Mouse (Mus musculus) liver, embryonic 15.5 days (tissue): ENCODE results near the gene Agbl1. TPM values are rescaled to one million over a fixed set of nuclear protein-coding genes. Genes with fewer than 3 reads are reported as not detected.

Experiments used
- ATAC-seq: fragments of 200-750 bp; cut with Nextera tagmentation; 2 replicates; pipeline ENCODE4 v1.8.0; 2017; ENCODE audit warnings: moderate number of reproducible peaks, mild to moderate bottlenecking, moderate library complexity; ENCODE audit not compliant: insufficient read depth
- H3K27ac ChIP-seq: fragments of 300-500 bp; sonication (generic); replicated peaks from 2 replicates; pipeline ENCODE4 v1.5.1; 2015; ENCODE audit warnings: mild to moderate bottlenecking, inconsistent platforms
- H3K27me3 ChIP-seq: fragments of 300-500 bp; sonication (generic); 2 replicates; pipeline ENCODE4 v1.6.1; 2015; ENCODE audit warnings: mild to moderate bottlenecking, inconsistent platforms
- H3K36me3 ChIP-seq: fragments of 300-500 bp; sonication (generic); replicated peaks from 2 replicates; pipeline ENCODE4 v1.6.1; 2015; ENCODE audit warnings: moderate library complexity, mild to moderate bottlenecking, inconsistent platforms
- H3K4me1 ChIP-seq: fragments of 300-500 bp; sonication (generic); replicated peaks from 2 replicates; pipeline ENCODE4 v1.6.1; 2015; ENCODE audit warnings: inconsistent platforms
- H3K4me2 ChIP-seq: fragments of 300-500 bp; sonication (generic); 2 replicates; pipeline ENCODE4 v1.6.1; 2015; ENCODE audit warnings: moderate library complexity, mild to moderate bottlenecking, inconsistent platforms
- H3K4me3 ChIP-seq: fragments of 300-500 bp; sonication (generic); replicated peaks from 2 replicates; pipeline ENCODE4 v1.5.1; 2015; ENCODE audit warnings: mild to moderate bottlenecking, inconsistent platforms
- H3K9ac ChIP-seq: fragments of 300-500 bp; sonication (generic); 2 replicates; pipeline ENCODE4 v1.6.1; 2015; ENCODE audit warnings: moderate library complexity, mild to moderate bottlenecking, inconsistent platforms
- H3K9me3 ChIP-seq: fragments of 300-500 bp; sonication (generic); replicated peaks from 2 replicates; pipeline ENCODE4 v1.6.1; 2016; ENCODE audit warnings: inconsistent platforms
- WGBS: fragments of 180-500 bp; shearing (Covaris S2); methylation state at CpG from one replicate; pipeline ENCODE4 v1.1.7; 2015; ENCODE audit warnings: mixed read lengths; ENCODE audit not compliant: insufficient replicate concordance; 5-methylcytosine and 5-hydroxymethylcytosine counted together
- polyA plus RNA-seq: library from polyadenylated mRNA; unstranded; fragments of >200 nt; fragmentation: Nextera tagmentation; extraction: Ambion mirVana; gene quantifications from 2 replicates; pipeline ENCODE4 v1.2.1, GENCODE M21; 2015

The Agbl1 gene
- polyA plus RNA-seq, 1 experiment from 2014 or later, result 0.03 TPM

GRCm38 (mm10) chr7:76791247-76791646 lies 561.6 kb downstream of the Agbl1 start:
- no peaks in the 10 kb centered on the region for H3K4me1 ChIP-seq
- WGBS, result 53% methylated on average over 4 of the region's 4 CpGs
- H3K4me3 ChIP-seq, result no peak overlapping the region
- no peaks in the 10 kb centered on the region for H3K9me3 ChIP-seq
- no peak overlapping the region for H3K27ac ChIP-seq
- no peaks in the 10 kb centered on the region for H3K36me3 ChIP-seq
- no peak overlapping the region for H3K4me2 ChIP-seq
- no peak overlapping the region for H3K9ac ChIP-seq
- no peak for ATAC-seq
- H3K27me3 ChIP-seq, result no peaks in the 10 kb centered on the region

- no peaks in the 10 kb centered on the region for H3K27me3 ChIP-seq
- no peak overlapping the region for H3K9ac ChIP-seq
- H3K36me3 ChIP-seq, result no peaks in the 10 kb centered on the region
- no peak overlapping the region for H3K4me3 ChIP-seq
- no peaks in the 10 kb centered on the region for H3K4me1 ChIP-seq
- no peaks in the 10 kb centered on the region for H3K9me3 ChIP-seq
- H3K4me2 ChIP-seq, result no peak overlapping the region
- ATAC-seq, result no peak
- 30% methylated on average over 3 of the region's 3 CpGs for WGBS
- H3K27ac ChIP-seq, result no peak overlapping the region
Observed at GRCm38 (mm10) chr7:76810003-76810402, 580.3 kb downstream of the Agbl1 start.

GRCm38 (mm10) chr7:76820571-76820970 lies 590.9 kb downstream of the Agbl1 start:
- H3K9me3 ChIP-seq, result no peaks in the 10 kb centered on the region
- 62% methylated on average over 2 of the region's 2 CpGs for WGBS
- ATAC-seq, result no peak

GRCm38 (mm10) chr7:76842146-76842545 lies 612.5 kb downstream of the Agbl1 start:
- Histone ChIP-seq H3K27ac (no peak overlapping the region), H3K36me3 (no peaks in the 10 kb centered on the region), H3K9ac (no peak overlapping the region), H3K27me3 (no peaks in the 10 kb centered on the region), H3K4me2 (no peak overlapping the region), H3K4me1 (no peaks in the 10 kb centered on the region), H3K9me3 (no peaks in the 10 kb centered on the region), H3K4me3 (no peak overlapping the region)
- ATAC-seq, result no peak
- 64% methylated on average over 3 of the region's 3 CpGs for WGBS

More at GRCm38 (mm10) chr7:76820571-76820970, 590.9 kb downstream of the Agbl1 start:
- H3K9ac ChIP-seq, result no peak overlapping the region
- H3K36me3 ChIP-seq, result no peaks in the 10 kb centered on the region
- no peaks in the 10 kb centered on the region for H3K27me3 ChIP-seq
- no peak overlapping the region for H3K4me2 ChIP-seq
- no peak overlapping the region for H3K27ac ChIP-seq
- H3K4me1 ChIP-seq, result no peaks in the 10 kb centered on the region
- H3K4me3 ChIP-seq, result no peak overlapping the region

- Histone ChIP-seq H3K4me3 (no peak overlapping the region), H3K4me1 (no peaks in the 10 kb centered on the region), H3K9me3 (no peaks in the 10 kb centered on the region), H3K27me3 (no peaks in the 10 kb centered on the region), H3K9ac (no peak overlapping the region), H3K36me3 (no peaks in the 10 kb centered on the region), H3K27ac (no peak overlapping the region), H3K4me2 (no peak overlapping the region)
- ATAC-seq, result no peak
- 69% methylated on average over 22 of the region's 22 CpGs for WGBS
Observed at GRCm38 (mm10) chr7:76889416-76890209, 659.9 kb downstream of the Agbl1 start.

- H3K9ac ChIP-seq, result no peak overlapping the region
- no peak overlapping the region for H3K4me2 ChIP-seq
- H3K9me3 ChIP-seq, result no peaks in the 10 kb centered on the region
- WGBS, result 58% methylated on average over 1 of the region's 1 CpGs
- H3K27me3 ChIP-seq, result no peaks in the 10 kb centered on the region
- no peaks in the 10 kb centered on the region for H3K4me1 ChIP-seq
- no peak for ATAC-seq
- H3K4me3 ChIP-seq, result no peak overlapping the region
- no peak overlapping the region for H3K27ac ChIP-seq
- no peaks in the 10 kb centered on the region for H3K36me3 ChIP-seq
Observed at GRCm38 (mm10) chr7:76904096-76904495, 674.4 kb downstream of the Agbl1 start.

GRCm38 (mm10) chr7:76911672-76912071 lies 682.0 kb downstream of the Agbl1 start:
- H3K4me1 ChIP-seq, result no peaks in the 10 kb centered on the region
- ATAC-seq, result no peak
- H3K4me3 ChIP-seq, result no peak overlapping the region
- no peaks in the 10 kb centered on the region for H3K9me3 ChIP-seq
- H3K4me2 ChIP-seq, result no peak overlapping the region
- no peak overlapping the region for H3K9ac ChIP-seq
- H3K27ac ChIP-seq, result no peak overlapping the region
- H3K27me3 ChIP-seq, result no peaks in the 10 kb centered on the region
- H3K36me3 ChIP-seq, result no peaks in the 10 kb centered on the region
- WGBS, result 60% methylated on average over 5 of the region's 5 CpGs

- no peak overlapping the region for H3K27ac ChIP-seq
- no peaks in the 10 kb centered on the region for H3K36me3 ChIP-seq
- H3K4me2 ChIP-seq, result no peak overlapping the region
- no peak overlapping the region for H3K9ac ChIP-seq
- no peaks in the 10 kb centered on the region for H3K9me3 ChIP-seq
- no peak overlapping the region for H3K4me3 ChIP-seq
- H3K4me1 ChIP-seq, result no peaks in the 10 kb centered on the region
- no peak for ATAC-seq
- no peaks in the 10 kb centered on the region for H3K27me3 ChIP-seq
Observed at GRCm38 (mm10) chr7:76918871-76919270, 689.2 kb downstream of the Agbl1 start.

GRCm38 (mm10) chr7:76921671-76922070 lies 692.0 kb downstream of the Agbl1 start:
- 53% methylated on average over 2 of the region's 2 CpGs for WGBS
- Histone ChIP-seq H3K9ac (no peak overlapping the region), H3K4me3 (no peak overlapping the region)

GRCm38 (mm10) chr7:76935219-76935618 lies 705.5 kb downstream of the Agbl1 start:
- ATAC-seq, result no peak
- H3K27me3 ChIP-seq, result no peaks in the 10 kb centered on the region
- H3K4me1 ChIP-seq, result no peaks in the 10 kb centered on the region
- no peak overlapping the region for H3K27ac ChIP-seq
- H3K36me3 ChIP-seq, result no peaks in the 10 kb centered on the region
- no peak overlapping the region for H3K9ac ChIP-seq
- H3K4me2 ChIP-seq, result no peak overlapping the region
- H3K9me3 ChIP-seq, result no peaks in the 10 kb centered on the region
- H3K4me3 ChIP-seq, result no peak overlapping the region

More at GRCm38 (mm10) chr7:76921671-76922070, 692.0 kb downstream of the Agbl1 start:
- H3K9me3 ChIP-seq, result no peaks in the 10 kb centered on the region
- no peaks in the 10 kb centered on the region for H3K27me3 ChIP-seq
- no peak for ATAC-seq
- H3K27ac ChIP-seq, result no peak overlapping the region
- H3K4me2 ChIP-seq, result no peak overlapping the region
- no peaks in the 10 kb centered on the region for H3K36me3 ChIP-seq
- no peaks in the 10 kb centered on the region for H3K4me1 ChIP-seq

GRCm38 (mm10) chr7:76941531-76941930 lies 711.8 kb downstream of the Agbl1 start:
- H3K36me3 ChIP-seq, result no peaks in the 10 kb centered on the region
- no peak overlapping the region for H3K9ac ChIP-seq
- no peaks in the 10 kb centered on the region for H3K27me3 ChIP-seq
- H3K4me2 ChIP-seq, result no peak overlapping the region
- ATAC-seq, result no peak
- no peaks in the 10 kb centered on the region for H3K4me1 ChIP-seq
- H3K27ac ChIP-seq, result no peak overlapping the region
- no peaks in the 10 kb centered on the region for H3K9me3 ChIP-seq
- H3K4me3 ChIP-seq, result no peak overlapping the region

GRCm38 (mm10) chr7:76971334-76971733 lies 741.6 kb downstream of the Agbl1 start:
- H3K4me2 ChIP-seq, result no peak overlapping the region
- no peaks in the 10 kb centered on the region for H3K36me3 ChIP-seq
- no peak overlapping the region for H3K9ac ChIP-seq
- no peaks in the 10 kb centered on the region for H3K4me1 ChIP-seq
- WGBS, result 9% methylated on average over 3 of the region's 3 CpGs
- H3K27ac ChIP-seq, result no peak overlapping the region
- no peak for ATAC-seq
- no peak overlapping the region for H3K4me3 ChIP-seq
- H3K27me3 ChIP-seq, result no peaks in the 10 kb centered on the region
- no peaks in the 10 kb centered on the region for H3K9me3 ChIP-seq
